Mouse (Mus musculus) hindbrain, postnatal 0 days (tissue): ENCODE results near the gene Cep85l. TPM values are rescaled to one million over a fixed set of nuclear protein-coding genes. Genes with fewer than 3 reads are reported as not detected.

Source experiments
- ATAC-seq: fragments of 200-750 bp; cut with Nextera tagmentation; 2 replicates; pipeline ENCODE4 v1.8.0; 2017; ENCODE audit warnings: mild to moderate bottlenecking, moderate TSS enrichment, moderate library complexity
- DNase-seq: peaks from one replicate; pipeline ENCODE4 v3.0.0-alpha.2; 2015; ENCODE audit warnings: low spot score
- H3K27ac ChIP-seq: fragments of 300-500 bp; sonication (generic); 2 replicates; pipeline ENCODE4 v1.5.1; 2014; ENCODE audit warnings: mild to moderate bottlenecking
- H3K27me3 ChIP-seq: fragments of 300-500 bp; sonication (generic); 2 replicates; pipeline ENCODE4 v1.6.1; 2014; ENCODE audit warnings: low read length, mixed read lengths; ENCODE audit not compliant: insufficient read depth
- H3K36me3 ChIP-seq: fragments of 300-500 bp; sonication (generic); 2 replicates; pipeline ENCODE4 v1.6.1; 2014; ENCODE audit warnings: low read length, mixed read lengths; ENCODE audit not compliant: insufficient read depth
- H3K4me1 ChIP-seq: fragments of 300-500 bp; sonication (generic); 2 replicates; pipeline ENCODE4 v1.6.1; 2014; ENCODE audit warnings: antibody characterized with exemption, low read length, mixed read lengths; ENCODE audit not compliant: insufficient read depth
- H3K4me2 ChIP-seq: fragments of 300-500 bp; sonication (generic); 2 replicates; pipeline ENCODE4 v1.6.1; 2014; ENCODE audit warnings: low read depth, mild to moderate bottlenecking, low read length, moderate library complexity, mixed read lengths
- H3K4me3 ChIP-seq: fragments of 300-500 bp; sonication (generic); 2 replicates; pipeline ENCODE4 v1.5.1; 2014; ENCODE audit warnings: low read length
- H3K9ac ChIP-seq: fragments of 300-500 bp; sonication (generic); replicated peaks from 2 replicates; pipeline ENCODE4 v1.6.1; 2014; ENCODE audit warnings: mild to moderate bottlenecking, low read length, moderate library complexity, mixed read lengths
- H3K9me3 ChIP-seq: fragments of 300-500 bp; sonication (generic); 2 replicates; pipeline ENCODE4 v1.6.1; 2016; ENCODE audit warnings: low read length, mixed read lengths
- CTCF ChIP-seq: IDR thresholded peaks from 2 replicates; pipeline ENCODE4 v1.5.1; 2016; ENCODE audit warnings: antibody characterized with exemption, control low read depth, low read depth
- WGBS: fragments of 180-500 bp; shearing (Covaris S2); extraction: QIAGEN DNeasy Blood & Tissue Kit; methylation state at CpG from one replicate; pipeline ENCODE4 v1.1.7; 2014; 5-methylcytosine and 5-hydroxymethylcytosine counted together
- polyA plus RNA-seq: library from polyadenylated mRNA; unstranded; fragments of >200 nt; fragmentation: Nextera tagmentation; extraction: Ambion mirVana; gene quantifications from 2 replicates; pipeline ENCODE4 v1.2.1, GENCODE M21; 2015
- total RNA-seq: library from RNA; depleted of rRNA; stranded (reverse); fragments of >200 nt; gene quantifications from 2 replicates; pipeline ENCODE4 v1.2.3, GENCODE M21; 2014; rRNA removed

Gene Cep85l
- 15.4 and 16.2 TPM in 2 replicates for total RNA-seq
- 7.2 and 8.2 TPM in 2 replicates for polyA plus RNA-seq

DNA sequence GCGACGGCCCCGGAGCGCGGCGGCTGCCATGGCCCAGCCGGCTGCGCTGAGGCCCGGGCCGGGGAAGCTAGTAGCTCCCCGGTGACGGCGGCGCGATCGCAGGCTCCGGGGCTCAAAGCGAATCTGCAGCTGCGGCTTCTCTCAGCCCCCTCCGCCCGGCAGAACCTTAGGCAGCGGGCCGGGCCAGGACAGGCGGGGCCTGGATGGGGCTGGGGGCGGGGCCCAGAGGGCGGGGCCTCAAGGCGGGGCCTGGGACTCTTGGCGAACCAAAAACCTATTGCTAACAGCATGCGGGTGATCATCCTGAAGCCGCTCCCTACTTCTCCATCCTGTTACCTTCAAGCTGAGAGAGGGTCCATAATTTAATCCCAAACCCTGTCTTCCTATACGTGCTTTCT is at the start of gene Cep85l:
TSS of gene Cep85l (minus strand) at position 239 of the 398 bp plus-strand sequence.
- no peak for TF ChIP-seq CTCF
- Histone ChIP-seq H3K4me3 (peak within 1 kb of the TSS; percentile 98), H3K9me3 (no peaks in the 10 kb centered on the region), H3K27me3 (no peaks in the 10 kb centered on the region), H3K36me3 (no peaks in the 10 kb centered on the region), H3K4me1 (peaks cover 15% of the 10 kb centered on the region; the same call in 1 of the 2 replicates), H3K9ac (peak within 1 kb of the TSS; percentile 100), H3K4me2 (peak within 1 kb of the TSS; percentile 63), H3K27ac (peak within 1 kb of the TSS; percentile 98)
- peak; percentile 95 for DNase-seq
- ATAC-seq = peak; percentile 98
- 1% methylated on average over 31 of the region's 31 CpGs for WGBS

DNA sequence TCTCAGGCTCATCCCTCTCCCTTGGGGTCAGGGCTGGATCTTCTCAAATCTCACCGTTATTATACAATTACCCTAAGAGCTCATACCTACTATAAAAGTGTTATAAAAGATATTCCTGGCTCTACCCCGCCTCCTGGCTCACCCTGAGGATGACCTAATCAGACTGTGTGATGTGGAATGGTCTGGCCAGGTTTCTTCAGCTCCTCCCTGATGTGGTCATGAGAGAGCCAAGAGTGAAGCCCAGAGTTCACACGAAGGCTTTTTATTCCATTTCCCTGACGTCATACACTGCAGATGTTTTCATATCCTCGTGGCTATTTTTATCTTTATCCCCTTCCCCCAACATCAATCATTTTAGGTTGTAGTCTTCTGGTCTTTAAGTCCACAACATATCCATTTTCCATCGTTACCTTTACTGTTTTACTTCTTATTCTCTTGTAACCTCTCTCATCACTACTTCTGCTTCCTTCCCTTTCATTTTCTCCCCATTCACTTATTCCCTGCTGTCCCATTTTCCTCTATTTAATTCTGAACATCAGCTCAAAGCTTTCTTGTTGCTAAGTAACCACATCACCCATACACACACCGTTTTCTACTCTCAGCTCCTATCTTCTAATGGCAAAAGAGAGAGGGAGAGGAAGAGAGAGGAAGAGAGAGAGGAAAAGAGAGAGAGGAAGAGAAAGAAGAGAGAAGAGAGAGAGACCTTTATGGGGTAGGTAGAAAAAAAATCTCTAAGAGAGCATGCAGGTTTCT is 49.1 kb upstream of the Cep85l start:
- Histone ChIP-seq H3K27ac (no peak overlapping the region), H3K27me3 (no peaks in the 10 kb centered on the region), H3K36me3 (no peaks in the 10 kb centered on the region), H3K9me3 (no peaks in the 10 kb centered on the region), H3K9ac (no peak overlapping the region), H3K4me1 (no peaks in the 10 kb centered on the region), H3K4me2 (no peak overlapping the region), H3K4me3 (no peak overlapping the region)
- DNase-seq (no peak), ATAC-seq (0 out of 2 replicates have a peak, but pooled peaks have one; percentile 43)
- no peak for TF ChIP-seq CTCF
- 65% methylated on average over 7 of the region's 7 CpGs for WGBS

DNA sequence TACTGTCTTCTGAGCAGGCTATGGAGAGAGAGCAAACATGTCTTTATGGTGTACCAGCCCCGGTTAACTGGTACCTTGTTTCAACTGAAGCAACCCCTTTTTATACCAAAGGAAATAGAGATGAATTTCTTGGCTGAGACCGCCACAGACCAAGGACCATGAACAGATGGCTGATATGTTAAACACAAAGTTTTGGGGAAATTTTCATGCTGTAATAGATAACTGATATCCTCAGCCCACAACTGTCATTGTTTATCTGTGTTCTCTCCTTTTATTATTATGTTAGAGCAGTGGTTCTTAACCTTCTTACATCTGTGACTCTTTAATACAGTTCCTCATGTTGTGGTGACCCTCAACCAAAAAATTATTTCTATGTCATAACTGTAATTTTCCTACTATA is 46.8 kb upstream of the Cep85l start:
- no peak for TF ChIP-seq CTCF
- ATAC-seq (no peak), DNase-seq (no peak)
- Histone ChIP-seq H3K9me3 (no peaks in the 10 kb centered on the region), H3K27me3 (no peaks in the 10 kb centered on the region), H3K36me3 (no peaks in the 10 kb centered on the region), H3K9ac (no peak overlapping the region), H3K4me3 (no peak overlapping the region), H3K27ac (no peak overlapping the region), H3K4me2 (no peak overlapping the region), H3K4me1 (no peaks in the 10 kb centered on the region)
- 90% methylated on average over 2 of the region's 2 CpGs for WGBS

DNA sequence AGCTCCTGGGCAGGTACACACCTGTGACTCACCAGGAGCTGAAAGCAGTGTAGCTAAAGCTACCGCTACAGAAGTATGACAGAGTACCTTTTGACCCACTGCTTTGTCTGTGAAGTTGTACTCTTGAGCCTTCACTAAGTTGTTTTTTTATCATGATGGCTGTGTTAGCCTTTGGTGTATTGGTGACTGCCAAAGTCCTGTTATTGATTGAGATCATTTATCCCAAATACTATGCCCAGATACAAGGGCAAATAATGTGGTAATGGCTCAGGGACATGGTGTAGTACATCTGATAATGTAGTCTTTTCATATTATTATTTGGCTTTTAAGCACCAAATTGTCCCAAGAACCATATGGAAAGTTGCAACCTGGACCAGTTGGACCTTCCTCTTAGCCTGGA is 43.3 kb upstream of the Cep85l start:
- TF ChIP-seq CTCF = no peak
- H3K27ac ChIP-seq = no peak overlapping the region
- no peak overlapping the region for H3K4me3 ChIP-seq
- H3K36me3 ChIP-seq = no peaks in the 10 kb centered on the region
- no peak overlapping the region for H3K4me2 ChIP-seq
- no peaks in the 10 kb centered on the region for H3K9me3 ChIP-seq
- ATAC-seq (no peak), DNase-seq (no peak)
- no peaks in the 10 kb centered on the region for H3K27me3 ChIP-seq
- H3K9ac ChIP-seq = no peak overlapping the region
- no peaks in the 10 kb centered on the region for H3K4me1 ChIP-seq
- WGBS = 94% methylated on average over 1 of the region's 1 CpGs

DNA sequence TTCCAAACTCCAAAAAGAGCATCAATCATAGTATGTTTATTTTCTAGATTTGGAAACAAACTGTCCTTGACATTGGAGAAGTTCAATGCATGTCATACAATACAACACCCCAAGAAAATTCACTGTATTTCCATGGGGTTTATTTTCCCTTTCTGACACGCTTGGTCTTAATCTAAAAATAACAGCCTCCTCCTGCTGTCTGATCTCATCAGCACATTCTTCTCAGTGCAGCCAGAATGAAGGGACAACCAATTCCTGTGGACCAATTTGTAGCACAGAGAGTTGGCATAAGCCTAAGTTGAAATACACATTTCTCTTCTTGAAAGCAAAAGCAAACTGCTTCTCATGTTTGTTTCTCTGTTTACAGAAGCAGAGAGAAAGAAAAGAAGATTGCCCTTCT is 42.5 kb upstream of the Cep85l start:
- TF ChIP-seq CTCF = no peak
- H3K4me2 ChIP-seq = no peak overlapping the region
- H3K9me3 ChIP-seq = no peaks in the 10 kb centered on the region
- DNase-seq = no peak
- H3K4me1 ChIP-seq = no peaks in the 10 kb centered on the region
- WGBS = 61% methylated on average over 1 of the region's 1 CpGs
- no peak overlapping the region for H3K27ac ChIP-seq
- no peaks in the 10 kb centered on the region for H3K36me3 ChIP-seq
- no peaks in the 10 kb centered on the region for H3K27me3 ChIP-seq
- ATAC-seq = no peak
- H3K4me3 ChIP-seq = no peak overlapping the region
- no peak overlapping the region for H3K9ac ChIP-seq

DNA sequence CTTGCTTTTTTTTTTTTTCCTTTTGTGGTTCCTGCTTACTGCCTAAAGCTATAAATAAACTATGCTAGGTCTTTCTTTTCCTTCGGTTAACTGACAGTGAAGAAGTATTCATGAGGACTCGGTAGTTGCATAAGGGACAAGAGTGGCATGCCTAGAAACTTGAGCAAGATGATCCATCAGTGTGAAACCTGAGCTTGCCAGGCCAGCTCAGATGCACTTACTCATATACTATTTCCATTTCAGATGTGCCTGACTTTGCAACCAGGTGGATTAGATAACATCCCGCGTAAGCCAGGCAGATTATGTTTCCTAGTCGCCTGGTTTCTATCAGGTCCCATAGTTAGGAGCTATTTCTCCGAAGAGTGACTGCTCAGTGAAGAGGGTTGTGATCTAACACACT is 41.9 kb upstream of the Cep85l start:
- H3K27me3 ChIP-seq = no peaks in the 10 kb centered on the region
- no peaks in the 10 kb centered on the region for H3K36me3 ChIP-seq
- ATAC-seq = no peak
- TF ChIP-seq CTCF = no peak
- no peak for DNase-seq
- no peaks in the 10 kb centered on the region for H3K9me3 ChIP-seq
- no peak overlapping the region for H3K9ac ChIP-seq
- no peak overlapping the region for H3K4me2 ChIP-seq
- WGBS = 90% methylated on average over 6 of the region's 6 CpGs
- H3K27ac ChIP-seq = no peak overlapping the region
- no peaks in the 10 kb centered on the region for H3K4me1 ChIP-seq
- no peak overlapping the region for H3K4me3 ChIP-seq

DNA sequence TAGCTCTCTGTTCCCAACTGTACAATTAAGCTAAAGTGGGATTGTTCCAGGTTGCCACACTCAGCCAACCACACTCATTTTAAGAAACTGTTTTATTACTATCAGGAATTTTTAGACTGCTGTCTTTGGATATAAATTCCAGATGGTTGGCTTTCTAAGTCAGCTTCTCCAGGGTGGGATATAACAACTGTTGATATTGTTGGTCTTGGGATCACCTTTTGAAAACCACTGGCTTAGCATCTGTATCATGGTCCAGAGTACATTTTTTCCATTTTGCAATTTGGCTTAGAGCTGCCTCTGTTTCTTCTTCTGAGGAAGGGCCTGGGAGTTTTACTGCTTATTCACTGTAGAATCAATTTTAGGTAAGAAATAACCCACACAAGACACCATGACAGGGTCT is 40.3 kb upstream of the Cep85l start:
- Histone ChIP-seq H3K9ac (no peak overlapping the region), H3K27ac (no peak overlapping the region), H3K4me3 (no peak overlapping the region), H3K36me3 (no peaks in the 10 kb centered on the region), H3K27me3 (no peaks in the 10 kb centered on the region), H3K9me3 (no peaks in the 10 kb centered on the region), H3K4me2 (no peak overlapping the region), H3K4me1 (no peaks in the 10 kb centered on the region)
- TF ChIP-seq CTCF = no peak
- no peak for DNase-seq
- ATAC-seq = no peak
